Mouse (Mus musculus) hindbrain, embryonic 13.5 days (tissue): ENCODE results near the gene Cpeb3. TPM values are rescaled to one million over a fixed set of nuclear protein-coding genes. Genes with fewer than 3 reads are reported as not detected.

ENCODE experiments used
- ATAC-seq: fragments of 200-750 bp; cut with Nextera tagmentation; 2 replicates; pipeline ENCODE4 v1.8.0; 2017; ENCODE audit warnings: moderate TSS enrichment; ENCODE audit not compliant: low FRiP score
- H3K27ac ChIP-seq: fragments of 300-500 bp; sonication (generic); 2 replicates; pipeline ENCODE4 v1.5.1; 2015; ENCODE audit warnings: inconsistent platforms, mild to moderate bottlenecking, moderate library complexity
- H3K27me3 ChIP-seq: fragments of 300-500 bp; sonication (generic); 2 replicates; pipeline ENCODE4 v1.6.1; 2015; ENCODE audit warnings: mild to moderate bottlenecking, inconsistent platforms
- H3K36me3 ChIP-seq: fragments of 300-500 bp; sonication (generic); 2 replicates; pipeline ENCODE4 v1.6.1; 2015; ENCODE audit warnings: mild to moderate bottlenecking, inconsistent platforms
- H3K4me1 ChIP-seq: fragments of 300-500 bp; sonication (generic); replicated peaks from 2 replicates; pipeline ENCODE4 v1.6.1; 2015; ENCODE audit warnings: inconsistent platforms
- H3K4me2 ChIP-seq: fragments of 300-500 bp; sonication (generic); 2 replicates; pipeline ENCODE4 v1.6.1; 2015; ENCODE audit warnings: inconsistent platforms, mild to moderate bottlenecking, moderate library complexity
- H3K4me3 ChIP-seq: fragments of 300-500 bp; sonication (generic); 2 replicates; pipeline ENCODE4 v1.5.1; 2015; ENCODE audit warnings: mild to moderate bottlenecking, inconsistent platforms
- H3K9ac ChIP-seq: fragments of 300-500 bp; sonication (generic); 2 replicates; pipeline ENCODE4 v1.6.1; 2015; ENCODE audit warnings: mild to moderate bottlenecking, inconsistent platforms
- H3K9me3 ChIP-seq: fragments of 300-500 bp; sonication (generic); 2 replicates; pipeline ENCODE4 v1.6.1; 2016; ENCODE audit warnings: inconsistent platforms
- WGBS: fragments of 180-500 bp; shearing (Covaris S2); methylation state at CpG from one replicate; pipeline ENCODE4 v1.1.7; 2015; 5-methylcytosine and 5-hydroxymethylcytosine counted together
- polyA plus RNA-seq: library from polyadenylated mRNA; unstranded; fragments of >200 nt; fragmentation: Nextera tagmentation; extraction: Ambion mirVana; gene quantifications from 2 replicates; pipeline ENCODE4 v1.2.1, GENCODE M21; 2015

Gene Cpeb3
- polyA plus RNA-seq, result 11.4 TPM in 2 replicates

DNA sequence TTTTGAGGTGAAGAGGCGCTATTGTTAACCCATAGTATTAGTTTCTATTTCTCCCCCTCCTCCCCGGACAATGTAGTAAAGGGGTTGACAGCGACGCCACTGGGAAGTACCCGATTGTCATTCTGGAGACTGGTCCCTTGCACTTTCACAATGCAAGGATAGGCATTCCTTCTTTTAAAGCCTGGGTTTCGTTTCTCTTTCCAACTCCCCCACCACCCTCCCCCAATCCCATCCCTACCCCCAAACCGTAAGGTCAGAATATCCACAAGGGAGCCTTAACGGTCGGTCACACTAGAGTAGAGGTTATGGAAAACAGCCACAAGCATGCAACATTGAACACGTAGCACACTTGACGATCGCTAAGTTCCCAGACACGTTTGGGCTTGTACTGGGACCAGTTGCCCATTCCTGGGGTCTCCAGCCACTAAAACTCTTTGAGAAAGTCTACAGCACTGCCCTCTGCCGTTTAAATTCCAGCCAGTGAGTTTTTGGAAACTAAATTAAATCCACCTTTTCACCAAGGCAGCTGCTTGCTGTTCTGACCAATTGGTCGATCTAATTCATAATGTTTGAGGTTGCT, at the start of gene Cpeb3:
Cpeb3 (minus strand) TSS at position 426 of the 580 bp plus-strand sequence.
- Histone ChIP-seq H3K4me3 (peak within 1 kb of the TSS; percentile 100), H3K4me1 (peaks cover 18% of the 10 kb centered on the region), H3K27ac (peak within 1 kb of the TSS; percentile 91), H3K9me3 (no peaks in the 10 kb centered on the region), H3K36me3 (peaks cover 29% of the 10 kb centered on the region), H3K4me2 (peak within 1 kb of the TSS; percentile 84), H3K27me3 (no peaks in the 10 kb centered on the region), H3K9ac (peak within 1 kb of the TSS; percentile 99)
- no peak for ATAC-seq
- 1% methylated on average over 15 of the region's 15 CpGs for WGBS

DNA sequence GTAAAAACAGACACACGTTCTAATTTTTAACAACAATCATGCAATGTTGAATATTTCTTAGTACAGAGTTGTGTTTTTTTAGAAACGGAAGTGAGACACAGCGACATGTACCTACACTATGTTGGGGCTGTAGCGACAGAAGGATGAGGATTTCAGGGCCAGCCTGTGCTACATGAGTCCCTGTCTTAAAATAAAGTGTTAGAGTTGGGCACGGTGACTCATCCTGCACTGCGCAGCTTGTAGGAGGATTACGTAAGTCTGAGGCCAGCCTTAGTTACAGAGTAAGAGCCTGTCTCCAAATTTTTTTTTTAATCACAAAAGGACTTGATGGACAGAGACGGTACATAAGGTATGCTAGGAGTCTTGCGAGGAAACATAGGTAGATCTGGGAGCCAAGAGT, 46.9 kb upstream of the Cpeb3 start:
- Histone ChIP-seq H3K36me3 (no peaks in the 10 kb centered on the region), H3K4me1 (no peaks in the 10 kb centered on the region), H3K9me3 (no peaks in the 10 kb centered on the region), H3K4me3 (no peak overlapping the region), H3K27ac (no peak overlapping the region), H3K9ac (no peak overlapping the region), H3K4me2 (no peak overlapping the region), H3K27me3 (no peaks in the 10 kb centered on the region)
- WGBS, result 93% methylated on average over 9 of the region's 9 CpGs
- ATAC-seq, result no peak

DNA sequence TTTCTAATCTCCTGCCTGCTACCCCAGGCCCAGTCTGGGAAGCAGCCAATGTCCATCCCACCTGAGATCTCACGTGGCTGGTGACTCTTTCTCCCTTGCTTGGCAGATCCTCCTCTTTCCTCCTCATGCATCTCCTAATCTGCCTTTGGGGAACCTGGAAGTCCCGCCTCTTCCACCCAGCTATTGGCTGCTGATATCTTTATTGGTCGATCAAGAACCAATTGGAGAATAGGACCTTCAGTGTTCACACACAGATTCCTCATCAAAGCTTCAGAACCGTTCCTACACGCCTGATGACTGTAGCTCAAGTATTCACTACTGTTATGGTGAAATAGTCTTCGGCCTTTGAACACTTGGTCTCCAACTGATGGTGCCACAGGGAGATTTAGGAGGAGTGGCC, 43.7 kb upstream of the Cpeb3 start:
- H3K4me3 ChIP-seq, result no peak overlapping the region
- H3K4me2 ChIP-seq, result no peak overlapping the region
- no peaks in the 10 kb centered on the region for H3K36me3 ChIP-seq
- WGBS, result 66% methylated on average over 6 of the region's 6 CpGs
- no peak overlapping the region for H3K9ac ChIP-seq
- no peaks in the 10 kb centered on the region for H3K4me1 ChIP-seq
- H3K27me3 ChIP-seq, result no peaks in the 10 kb centered on the region
- no peak overlapping the region for H3K27ac ChIP-seq
- ATAC-seq, result no peak
- no peaks in the 10 kb centered on the region for H3K9me3 ChIP-seq

DNA sequence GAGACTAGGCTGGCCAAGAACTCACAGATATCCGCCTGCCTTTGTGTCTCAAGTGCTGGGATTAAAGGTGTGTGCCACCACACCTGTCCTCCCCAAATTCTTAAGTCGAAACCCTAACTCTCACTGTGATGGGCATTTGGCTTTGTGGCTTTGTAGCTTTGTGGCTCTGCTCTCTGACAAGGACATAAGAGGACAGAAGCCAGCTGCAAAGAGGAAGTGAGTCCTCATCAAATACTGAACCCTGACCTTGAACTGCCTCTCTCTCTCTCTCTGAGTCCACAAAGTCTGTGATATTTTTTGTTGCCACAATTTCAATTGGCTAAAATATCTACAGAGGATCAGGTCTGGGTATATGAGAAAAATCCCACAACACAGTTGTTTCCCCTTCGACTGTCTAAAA, 39.8 kb upstream of the Cpeb3 start:
- ATAC-seq, result no peak
- H3K27ac ChIP-seq, result no peak overlapping the region
- no peak overlapping the region for H3K9ac ChIP-seq
- no peak overlapping the region for H3K4me2 ChIP-seq
- no peaks in the 10 kb centered on the region for H3K27me3 ChIP-seq
- no peaks in the 10 kb centered on the region for H3K36me3 ChIP-seq
- no peaks in the 10 kb centered on the region for H3K4me1 ChIP-seq
- 80% methylated on average over 3 of the region's 3 CpGs for WGBS
- no peak overlapping the region for H3K4me3 ChIP-seq
- no peaks in the 10 kb centered on the region for H3K9me3 ChIP-seq

DNA sequence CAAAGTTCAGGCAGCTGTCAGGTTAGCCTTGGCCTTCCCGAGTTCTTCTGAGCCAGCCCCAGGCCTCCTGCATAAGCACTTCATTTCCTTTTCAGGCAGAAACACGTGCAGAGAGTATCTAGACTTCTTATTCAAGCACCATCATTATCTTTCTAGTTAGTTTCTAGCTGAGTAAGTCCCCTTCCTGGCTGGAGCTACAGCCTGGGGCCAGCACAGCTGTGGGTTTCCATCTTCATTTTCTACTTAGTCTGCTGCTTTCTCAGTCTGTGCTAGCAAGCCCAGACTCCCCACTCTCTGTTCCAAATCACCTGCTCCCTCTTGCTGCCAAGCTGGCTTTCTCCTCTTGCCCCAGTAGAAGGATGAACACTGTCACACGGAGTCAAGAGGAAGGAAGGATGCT, 38.5 kb upstream of the Cpeb3 start:
- Histone ChIP-seq H3K9ac (no peak overlapping the region), H3K4me2 (no peak overlapping the region), H3K27me3 (no peaks in the 10 kb centered on the region), H3K27ac (no peak overlapping the region), H3K36me3 (no peaks in the 10 kb centered on the region), H3K4me1 (no peaks in the 10 kb centered on the region), H3K4me3 (no peak overlapping the region), H3K9me3 (no peaks in the 10 kb centered on the region)
- no peak; the same call in 1 of the 2 replicates for ATAC-seq
- 44% methylated on average over 3 of the region's 3 CpGs for WGBS

DNA sequence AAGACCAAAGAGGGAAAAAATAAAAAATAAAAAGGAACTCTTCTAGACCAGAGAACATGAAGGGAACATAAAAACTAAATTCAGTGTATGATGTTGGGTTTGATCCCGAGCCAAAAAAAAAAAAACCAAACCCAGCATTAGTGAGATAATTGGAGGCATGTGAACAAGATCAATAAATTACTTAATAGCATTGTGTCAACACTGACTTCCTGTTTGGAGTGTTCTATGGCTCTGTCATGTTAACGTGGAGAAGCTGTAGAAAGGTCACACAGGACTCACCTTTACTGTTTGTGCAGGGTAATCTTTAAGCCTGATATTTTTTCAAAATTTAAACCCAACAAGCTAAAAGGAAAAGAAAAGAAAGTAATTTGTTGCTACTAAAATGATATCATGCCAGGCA, 34.3 kb upstream of the Cpeb3 start:
- no peaks in the 10 kb centered on the region for H3K36me3 ChIP-seq
- peaks cover 7% of the 10 kb centered on the region; the same call in 1 of the 2 replicates for H3K27me3 ChIP-seq
- no peak overlapping the region for H3K27ac ChIP-seq
- no peak overlapping the region for H3K4me3 ChIP-seq
- 60% methylated on average over 2 of the region's 2 CpGs for WGBS
- H3K4me2 ChIP-seq, result no peak overlapping the region
- H3K9ac ChIP-seq, result no peak overlapping the region
- peaks cover 10% of the 10 kb centered on the region for H3K4me1 ChIP-seq
- no peak for ATAC-seq
- no peaks in the 10 kb centered on the region for H3K9me3 ChIP-seq

DNA sequence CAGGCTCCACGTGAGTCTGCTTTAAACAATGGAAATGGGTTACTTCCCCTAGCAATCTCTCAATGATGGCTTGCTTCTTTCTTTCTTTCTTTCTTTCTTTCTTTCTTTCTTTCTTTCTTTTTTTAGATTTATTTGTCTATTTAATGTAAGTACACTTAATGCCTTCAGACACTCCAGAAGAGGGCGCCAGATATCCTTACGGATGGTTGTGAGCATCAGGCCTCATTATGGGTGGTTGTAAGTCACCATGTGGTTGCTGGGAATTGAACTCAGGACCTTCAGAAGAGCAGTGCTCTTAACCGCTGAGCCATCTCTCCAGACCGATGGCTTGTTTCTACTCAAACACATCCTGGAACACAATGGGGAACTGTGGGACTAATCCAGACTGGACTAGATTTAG, 32.8 kb upstream of the Cpeb3 start:
- Histone ChIP-seq H3K4me1 (peaks cover 10% of the 10 kb centered on the region), H3K4me3 (no peak overlapping the region), H3K27ac (no peak overlapping the region), H3K9ac (no peak overlapping the region), H3K27me3 (peaks cover 14% of the 10 kb centered on the region; the same call in 1 of the 2 replicates), H3K4me2 (no peak overlapping the region), H3K9me3 (no peaks in the 10 kb centered on the region), H3K36me3 (no peaks in the 10 kb centered on the region)
- 75% methylated on average over 5 of the region's 5 CpGs for WGBS
- no peak for ATAC-seq

DNA sequence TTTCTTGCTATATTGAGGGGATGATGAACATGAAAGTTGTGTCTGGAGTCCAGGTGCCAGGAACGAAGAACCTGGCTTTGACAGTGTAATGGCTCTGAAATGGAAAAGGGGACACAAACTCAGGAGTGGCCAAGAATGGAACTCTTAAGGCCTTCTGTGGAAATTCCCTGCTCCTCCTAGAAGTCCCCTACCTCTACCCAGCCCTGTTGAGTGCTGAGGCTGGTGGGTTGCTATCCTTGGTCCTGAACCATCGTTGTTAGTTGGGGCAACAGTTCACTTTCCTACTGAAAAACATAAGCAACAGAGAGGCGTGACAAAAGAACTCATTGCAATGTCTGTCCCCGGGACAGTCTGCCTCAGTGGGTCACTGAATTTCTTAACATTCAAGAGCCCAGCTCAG, 30.7 kb upstream of the Cpeb3 start:
- 36% methylated on average over 4 of the region's 4 CpGs for WGBS
- no peak overlapping the region for H3K4me3 ChIP-seq
- no peak overlapping the region for H3K4me2 ChIP-seq
- no peak overlapping the region for H3K9ac ChIP-seq
- peaks cover 33% of the 10 kb centered on the region for H3K27me3 ChIP-seq
- H3K27ac ChIP-seq, result no peak overlapping the region
- no peaks in the 10 kb centered on the region for H3K36me3 ChIP-seq
- no peaks in the 10 kb centered on the region for H3K9me3 ChIP-seq
- peaks cover 17% of the 10 kb centered on the region for H3K4me1 ChIP-seq
- ATAC-seq, result no peak

DNA sequence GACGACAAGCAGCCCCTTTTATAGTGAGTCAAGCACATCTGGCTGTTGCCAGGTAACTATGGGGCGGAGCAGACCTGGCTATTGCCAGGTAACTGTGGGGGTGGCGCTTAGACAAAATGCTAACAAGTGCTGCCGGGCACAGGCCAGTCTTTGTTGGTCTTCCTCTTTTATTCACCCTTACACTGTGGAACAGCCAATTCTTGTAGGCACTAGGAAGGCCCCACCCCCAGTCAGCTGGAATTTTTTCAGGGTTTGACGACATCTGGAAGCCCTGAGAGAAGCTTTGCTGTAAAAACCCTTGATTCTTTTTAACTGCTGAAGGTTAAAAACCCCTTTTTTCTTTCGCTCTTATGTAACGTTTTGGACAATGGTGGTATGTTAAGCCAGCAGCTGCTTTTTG, 30.2 kb upstream of the Cpeb3 start:
- 8% methylated on average over 7 of the region's 7 CpGs for WGBS
- Histone ChIP-seq H3K36me3 (no peaks in the 10 kb centered on the region), H3K4me3 (no peak overlapping the region), H3K9ac (no peak overlapping the region), H3K27me3 (peaks cover 38% of the 10 kb centered on the region), H3K9me3 (no peaks in the 10 kb centered on the region), H3K4me2 (no peak overlapping the region), H3K4me1 (peaks cover 21% of the 10 kb centered on the region), H3K27ac (no peak overlapping the region)
- no peak for ATAC-seq

DNA sequence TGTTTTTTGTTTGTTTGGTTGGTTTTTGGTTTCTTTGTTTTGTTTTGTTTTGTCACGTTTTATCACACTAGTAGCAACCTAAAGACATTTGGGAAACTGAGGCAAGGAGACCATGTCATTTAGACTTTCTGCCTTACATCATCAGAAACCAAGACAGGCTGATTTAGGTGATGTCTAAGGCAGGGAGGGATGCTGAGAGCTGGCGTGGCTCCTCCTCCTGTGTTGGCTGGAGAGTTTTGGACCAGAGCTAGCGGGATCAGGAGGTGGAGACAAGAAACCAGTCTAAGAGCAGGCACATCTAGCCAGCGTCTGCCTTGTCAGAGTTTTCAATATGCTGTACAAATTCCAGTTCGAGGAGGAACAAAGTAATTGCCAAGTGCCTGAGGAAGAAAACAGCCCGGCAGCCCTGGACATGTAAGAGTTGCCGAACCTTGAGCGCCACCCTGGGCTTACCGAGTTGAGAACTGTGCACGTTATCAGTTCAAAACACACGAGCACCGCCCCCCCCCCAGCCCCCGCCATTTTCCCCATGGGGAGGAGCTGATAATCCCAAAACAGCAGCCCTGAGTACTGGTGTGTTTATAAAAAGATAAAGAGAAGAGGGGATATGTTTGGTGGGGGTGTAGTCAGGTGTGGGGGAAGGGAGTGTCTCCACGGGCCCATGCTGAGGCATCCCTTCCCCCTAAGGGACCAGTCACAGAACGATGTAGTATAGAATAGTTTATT, 29.5 kb upstream of the Cpeb3 start:
- H3K4me3 ChIP-seq, result no peak overlapping the region
- no peaks in the 10 kb centered on the region for H3K9me3 ChIP-seq
- 0 out of 2 replicates have a peak overlapping the region, but pooled peaks have one; percentile 13 for H3K4me2 ChIP-seq
- peaks cover 44% of the 10 kb centered on the region for H3K27me3 ChIP-seq
- peaks cover 23% of the 10 kb centered on the region for H3K4me1 ChIP-seq
- 0 out of 2 replicates have a peak, but pooled peaks have one; percentile 19 for ATAC-seq
- H3K36me3 ChIP-seq, result no peaks in the 10 kb centered on the region
- WGBS, result 15% methylated on average over 15 of the region's 15 CpGs
- H3K27ac ChIP-seq, result no peak overlapping the region
- H3K9ac ChIP-seq, result no peak overlapping the region

DNA sequence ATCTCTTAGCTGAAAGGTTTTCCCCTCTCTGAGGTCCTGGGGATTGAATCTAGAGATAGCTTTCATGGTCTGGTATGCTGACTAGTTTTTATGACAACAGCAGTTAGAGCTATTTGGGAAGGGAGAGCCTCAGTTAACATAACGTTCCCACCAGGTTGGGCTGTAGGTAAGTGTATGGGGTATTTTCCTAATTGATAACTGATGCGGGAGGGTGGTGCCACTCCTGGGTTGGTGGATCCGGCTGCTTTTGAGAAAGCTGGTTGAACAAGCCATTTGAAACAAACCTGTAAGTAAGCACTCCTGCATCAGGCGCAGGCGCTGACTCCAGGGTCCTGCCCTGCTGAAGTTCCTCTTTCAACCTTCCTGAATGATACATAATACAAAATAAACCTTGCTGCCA, 28.9 kb upstream of the Cpeb3 start:
- Histone ChIP-seq H3K9ac (no peak overlapping the region), H3K4me1 (peaks cover 23% of the 10 kb centered on the region), H3K4me2 (no peak overlapping the region), H3K27ac (no peak overlapping the region), H3K9me3 (no peaks in the 10 kb centered on the region), H3K4me3 (no peak overlapping the region), H3K36me3 (no peaks in the 10 kb centered on the region), H3K27me3 (peaks cover 47% of the 10 kb centered on the region)
- WGBS, result 63% methylated on average over 5 of the region's 5 CpGs
- ATAC-seq, result no peak

DNA sequence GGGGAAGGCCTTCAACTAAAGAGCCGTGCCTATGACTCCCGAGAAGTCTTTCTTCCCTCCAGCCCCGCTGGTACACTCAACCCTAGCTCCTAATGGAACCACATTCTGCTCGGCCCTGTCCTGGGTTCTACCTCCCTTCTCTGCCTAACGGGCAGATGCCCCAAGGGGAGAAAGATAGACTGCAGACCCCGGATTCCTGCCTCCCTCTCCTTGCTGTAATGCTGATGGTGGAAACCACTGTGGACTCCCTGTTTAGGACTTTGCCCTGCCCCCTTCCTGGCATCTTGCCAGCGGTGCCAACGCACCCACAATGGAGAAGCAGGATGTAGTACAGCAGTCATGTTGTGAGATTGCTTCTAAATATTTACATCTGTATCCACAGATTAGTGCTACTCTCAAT, 27.4 kb upstream of the Cpeb3 start:
- Histone ChIP-seq H3K4me1 (peaks cover 23% of the 10 kb centered on the region), H3K36me3 (no peaks in the 10 kb centered on the region), H3K9me3 (no peaks in the 10 kb centered on the region), H3K9ac (no peak overlapping the region), H3K27me3 (peaks cover 50% of the 10 kb centered on the region), H3K27ac (no peak overlapping the region), H3K4me3 (no peak overlapping the region), H3K4me2 (no peak overlapping the region)
- ATAC-seq, result no peak
- WGBS, result 54% methylated on average over 8 of the region's 8 CpGs
